Mouse (Mus musculus) c-Kit-positive CD71-positive TER-119-negative erythroid progenitor cells, embryonic 14.5 days (primary cell): ENCODE data around the gene Wdfy2.
A peak's percentile ranks its signal among the peaks of the same experiment; 100 is the strongest.
"Not testable (repeated sequence)": the region's sequence is repeated elsewhere in the genome, so short reads cannot be mapped to it uniquely, and the experiment has no call there.

Experiments used
- DNase-seq: peaks from one replicate; pipeline ENCODE4 v3.0.0-alpha.2; 2013; ENCODE audit warnings: low read depth

The Wdfy2 gene

GRCm38 (mm10) chr14:62837641-62838252 lies at the start of gene Wdfy2:
Wdfy2 (plus strand) TSS chr14:62837678.
- DNase-seq = no peak

DNA sequence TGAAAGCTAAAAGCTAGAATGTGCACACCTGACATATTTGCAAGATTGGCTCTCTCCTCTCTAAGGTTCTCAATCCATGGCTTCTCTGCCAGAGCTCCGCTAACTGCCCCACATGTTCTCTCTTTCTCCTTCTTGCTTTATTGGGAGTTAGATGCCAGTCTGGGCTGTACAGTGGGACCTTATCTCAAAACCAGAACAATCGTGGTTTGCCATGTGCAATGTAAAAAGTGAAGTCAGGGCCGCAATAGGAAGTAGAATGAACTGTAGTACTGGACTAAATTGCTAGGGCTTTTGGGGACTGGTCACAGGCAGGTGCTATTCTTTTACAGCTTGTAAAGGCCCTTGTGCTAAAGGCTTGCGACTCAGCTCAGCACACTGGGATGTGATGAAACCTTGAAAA lies 48.2 kb upstream of the Wdfy2 start:
- DNase-seq = no peak

DNA sequence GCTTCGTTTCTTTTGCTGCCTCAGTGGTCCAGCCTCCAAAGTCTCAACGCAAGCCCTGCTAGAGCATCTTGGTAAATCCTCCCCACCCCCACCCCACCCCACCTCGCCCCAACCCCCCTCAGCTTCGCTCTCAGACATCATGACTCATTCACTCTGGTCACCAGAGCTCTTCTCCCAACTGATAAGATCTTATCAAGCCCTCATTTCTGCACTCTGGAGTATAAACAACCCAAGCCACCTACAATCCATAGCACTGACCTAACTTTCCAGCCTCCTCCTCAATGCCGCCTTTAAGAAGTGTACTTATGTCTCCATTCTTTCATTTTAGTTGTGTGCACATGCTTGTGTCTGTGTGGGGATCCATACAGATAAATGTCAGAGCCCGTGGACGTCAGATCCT lies 41.8 kb upstream of the Wdfy2 start:
- DNase-seq = no peak

- no peak for DNase-seq
These were observed 38.8 kb upstream of the Wdfy2 start for GRCm38 (mm10) chr14:62798608-62799101.

GRCm38 (mm10) chr14:62800791-62801190 lies 36.7 kb upstream of the Wdfy2 start:
- no peak for DNase-seq

DNA sequence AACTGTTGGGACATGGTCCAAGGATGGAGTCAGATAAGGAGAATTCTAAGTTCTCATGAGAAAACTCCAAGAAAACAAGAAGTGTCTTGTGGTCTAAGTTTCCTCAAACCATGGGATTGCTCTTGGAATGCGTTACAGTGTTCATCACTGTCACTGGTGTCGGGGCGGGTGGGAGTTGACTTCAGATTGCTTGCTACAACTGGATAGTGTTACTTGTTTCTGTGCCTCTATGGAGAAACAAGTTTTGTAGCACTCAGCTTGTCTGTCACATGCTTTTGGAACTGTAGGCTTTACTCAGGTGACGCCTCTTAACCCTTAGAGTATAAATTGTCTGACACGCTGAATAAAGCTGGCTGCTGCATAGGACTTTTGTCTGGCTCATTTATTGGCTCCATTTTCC lies 34.3 kb upstream of the Wdfy2 start:
- no peak for DNase-seq

- DNase-seq = no peak
These were observed 30.6 kb upstream of the Wdfy2 start for GRCm38 (mm10) chr14:62806921-62807320.

DNA sequence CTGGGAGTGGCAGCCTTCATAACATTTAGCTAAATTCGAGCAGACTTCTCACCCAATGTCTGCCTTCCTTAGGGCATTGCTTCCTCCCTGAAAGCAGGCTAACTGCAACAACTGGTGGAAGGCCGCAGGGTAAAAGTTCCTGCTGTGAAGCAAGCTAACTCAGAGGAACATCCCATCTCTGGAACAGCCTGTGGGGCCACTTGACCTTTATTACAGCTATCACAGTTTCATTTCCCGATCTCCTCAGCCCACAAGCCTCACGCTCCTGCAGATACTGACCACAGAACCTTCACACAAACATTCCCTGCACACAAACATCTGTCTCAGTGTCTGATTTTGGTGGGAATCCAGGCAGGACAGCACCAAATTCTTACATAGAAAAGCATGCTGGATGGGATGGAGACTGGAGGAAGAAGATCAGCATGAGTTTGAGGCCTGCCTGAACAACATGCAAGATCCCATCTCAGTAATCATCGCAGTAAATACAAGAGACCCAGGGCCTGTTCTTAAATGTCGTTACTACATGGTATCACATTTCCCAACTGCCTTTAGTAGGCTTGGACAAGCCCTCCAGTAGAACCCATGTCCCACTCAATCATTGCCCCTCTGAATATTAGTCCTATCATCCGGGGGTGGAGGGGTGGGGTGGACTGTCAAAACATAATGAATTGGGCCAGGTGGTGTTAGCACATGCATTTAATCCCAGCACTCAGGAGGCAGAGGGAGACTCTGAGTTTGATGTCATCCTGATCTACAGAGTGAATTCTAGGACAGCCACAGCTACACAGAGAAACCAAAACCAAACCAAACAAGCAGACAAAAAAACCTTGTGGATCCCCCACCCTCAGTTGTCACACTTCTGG lies 28.6 kb upstream of the Wdfy2 start:
- no peak for DNase-seq

- no peak for DNase-seq
These were observed 24.7 kb upstream of the Wdfy2 start for GRCm38 (mm10) chr14:62812765-62813164.

DNA sequence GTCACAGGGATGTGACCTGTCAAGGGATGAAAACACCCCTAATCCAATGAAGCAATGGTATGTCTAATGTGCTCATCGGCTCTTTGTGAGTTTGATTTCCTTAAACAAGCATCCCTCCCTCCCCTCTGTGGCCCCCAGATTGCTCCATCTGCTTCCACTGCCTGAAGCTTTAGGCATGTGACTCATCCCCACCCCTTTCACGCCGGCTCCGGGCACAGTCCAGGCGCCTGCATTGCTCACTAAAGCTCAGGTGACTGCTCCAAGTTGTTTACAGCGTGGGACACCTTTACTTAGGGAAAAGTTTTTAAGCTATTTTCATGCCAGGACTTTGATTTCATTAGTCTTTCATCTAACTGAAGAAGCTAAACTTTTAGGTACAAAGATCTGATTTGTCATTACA lies 22.9 kb upstream of the Wdfy2 start:
- no peak for DNase-seq

DNA sequence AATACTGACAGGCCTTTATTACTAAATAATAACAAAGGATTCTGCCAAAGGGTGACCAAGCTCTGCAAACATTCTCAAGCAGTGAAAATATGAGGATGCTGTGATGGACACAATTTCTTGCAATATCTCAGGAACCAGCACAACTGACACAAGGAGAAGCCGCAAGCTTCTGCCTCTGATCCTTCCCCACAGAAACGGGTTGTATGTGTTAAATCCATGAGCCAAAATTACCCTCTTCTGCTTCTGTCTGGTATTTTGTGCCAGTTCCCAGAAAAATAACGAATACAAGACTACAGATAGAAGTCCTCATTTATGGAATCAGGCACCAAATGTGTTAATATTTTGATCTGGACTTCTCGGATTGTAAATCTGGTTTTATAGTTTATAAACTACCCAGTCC lies 20.7 kb upstream of the Wdfy2 start:
- DNase-seq = no peak

DNA sequence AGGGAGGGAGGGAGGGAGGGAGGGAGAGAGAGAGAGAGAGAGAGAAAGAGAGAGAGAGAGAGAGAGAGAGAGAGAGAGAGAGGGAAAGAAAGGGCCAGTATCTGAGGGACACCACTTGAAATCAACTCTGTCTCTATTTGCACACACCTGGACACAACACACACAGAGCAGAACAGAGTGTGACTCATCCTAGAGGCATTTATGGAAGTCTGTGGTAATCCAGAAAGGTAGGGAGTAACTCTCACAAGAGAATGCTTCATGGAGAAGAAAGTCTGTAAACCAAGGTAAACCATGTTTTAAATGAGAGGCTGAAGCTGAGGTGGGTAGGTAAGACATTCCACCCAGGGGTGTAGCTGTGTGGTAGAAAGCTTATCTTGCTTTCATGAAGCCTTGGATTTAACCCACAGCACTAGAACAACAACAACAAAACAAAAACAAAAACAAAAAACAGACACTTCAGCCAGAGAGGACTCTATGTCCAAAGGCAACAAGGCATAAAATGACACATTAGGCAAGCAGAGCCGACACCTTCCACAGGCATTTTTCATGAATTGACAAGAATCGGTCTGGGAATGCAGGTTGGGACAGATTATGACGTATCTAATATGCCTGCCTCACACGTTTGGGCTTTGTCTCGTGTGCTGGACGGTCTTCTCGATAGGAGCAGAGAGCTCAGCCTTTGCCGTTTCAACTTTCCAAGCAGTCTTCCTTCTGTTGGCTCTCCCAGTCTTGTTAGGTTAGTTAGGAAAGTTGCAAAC lies 11.7 kb upstream of the Wdfy2 start:
- no peak for DNase-seq

DNA sequence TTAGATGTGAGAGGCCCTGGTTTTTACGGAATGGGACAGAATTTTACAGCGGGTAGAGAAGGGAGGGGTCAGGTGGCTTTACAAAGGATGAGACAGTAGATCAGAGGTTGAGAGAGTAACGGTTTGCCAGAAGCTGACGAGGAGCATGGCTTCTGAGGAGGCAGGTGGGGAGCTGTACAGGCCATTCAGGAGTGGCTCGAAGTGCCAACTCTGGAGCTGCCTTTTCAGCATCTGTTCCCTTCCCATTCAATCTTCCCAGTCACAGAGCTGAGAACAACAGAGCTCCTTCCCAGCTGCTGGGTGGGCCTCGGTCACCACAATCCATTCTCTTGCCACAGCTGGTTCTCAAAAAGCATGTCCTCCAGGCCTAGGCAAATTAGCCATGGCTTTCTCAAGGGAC lies 8.2 kb upstream of the Wdfy2 start:
- DNase-seq = no peak

DNA sequence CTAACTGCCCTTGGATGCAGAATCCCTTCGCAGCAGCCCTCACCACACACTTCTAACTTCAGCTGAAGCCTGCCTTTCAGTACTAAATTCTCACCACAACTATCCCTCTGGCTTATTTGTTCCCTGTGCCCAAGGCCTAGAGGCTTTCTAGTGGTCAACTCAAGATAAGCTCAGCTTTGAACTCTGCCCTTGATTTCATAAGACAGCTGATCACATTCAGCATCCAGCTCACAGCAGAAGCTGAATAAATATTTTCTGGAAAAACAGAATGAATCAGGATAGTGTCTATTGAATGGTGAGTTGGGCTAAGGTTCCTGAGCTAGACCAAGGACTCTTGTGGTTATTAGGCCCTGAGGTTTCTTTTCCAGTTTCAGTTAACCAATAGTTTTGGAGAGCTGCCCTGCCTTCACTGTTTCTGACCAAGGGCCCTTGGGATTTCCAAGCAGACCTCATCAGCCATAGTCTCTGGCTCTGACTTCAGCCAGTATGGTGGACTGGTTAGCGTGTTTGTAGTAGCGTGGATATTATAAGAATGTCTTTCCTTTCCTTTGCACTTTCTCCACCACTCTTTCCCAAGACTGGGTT lies 5.7 kb upstream of the Wdfy2 start:
- no peak for DNase-seq

GRCm38 (mm10) chr14:62833036-62833435 lies 4.4 kb upstream of the Wdfy2 start:
- DNase-seq = no peak

- DNase-seq = no peak
These were observed 3.9 kb upstream of the Wdfy2 start for GRCm38 (mm10) chr14:62833541-62833940.

GRCm38 (mm10) chr14:62835737-62836136 lies 1.7 kb upstream of the Wdfy2 start:
- not testable (repeated sequence) for DNase-seq

GRCm38 (mm10) chr14:62836926-62837640 lies 395 bp upstream of the Wdfy2 start:
- peak; percentile 98 for DNase-seq

- no peak for DNase-seq
These were observed 858 bp downstream of the Wdfy2 start for GRCm38 (mm10) chr14:62838336-62838735.

- DNase-seq = no peak
These were observed 4.2 kb downstream of the Wdfy2 start for GRCm38 (mm10) chr14:62841726-62842125.

GRCm38 (mm10) chr14:62842495-62842894 lies 5.0 kb downstream of the Wdfy2 start:
- no peak for DNase-seq

DNA sequence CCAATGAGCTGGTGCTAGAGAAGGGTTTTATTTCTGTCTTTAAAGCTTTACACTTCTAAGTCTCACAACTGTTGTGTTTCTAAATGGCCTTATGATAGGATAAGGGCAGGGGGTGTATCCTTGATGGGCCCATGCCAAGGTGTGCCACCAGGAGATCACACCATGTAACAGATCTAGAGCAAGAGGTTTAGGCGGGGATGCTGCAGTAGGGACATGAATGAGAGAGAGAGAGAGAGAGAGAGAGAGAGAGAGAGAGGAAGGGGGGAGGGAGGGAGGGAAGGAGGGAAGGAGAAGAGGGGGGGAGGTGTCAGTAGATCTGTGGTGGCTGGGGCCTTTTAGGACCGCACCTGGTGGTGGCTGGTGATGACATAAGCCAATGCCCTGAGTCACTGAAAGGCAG lies 5.5 kb downstream of the Wdfy2 start:
- DNase-seq = no peak
